Mouse (Mus musculus) hindbrain, embryonic 10.5 days (tissue): Measurements from ENCODE around the gene Stra6. TPM values are rescaled to one million over a fixed set of nuclear protein-coding genes. Genes with fewer than 3 reads are reported as not detected.

ENCODE experiments used
- DNase-seq: peaks from one replicate; pipeline ENCODE4 v3.0.0-alpha.2; 2017; ENCODE audit warnings: low spot score
- H3K27ac ChIP-seq: fragments of 300-500 bp; sonication (generic); 2 replicates; pipeline ENCODE4 v1.5.1; 2016; ENCODE audit warnings: mild to moderate bottlenecking, moderate library complexity
- H3K27me3 ChIP-seq: fragments of 300-500 bp; sonication (generic); 2 replicates; pipeline ENCODE4 v1.6.1; 2016; ENCODE audit warnings: mild to moderate bottlenecking; ENCODE audit not compliant: poor library complexity, insufficient read depth, severe bottlenecking
- H3K36me3 ChIP-seq: fragments of 300-500 bp; sonication (generic); 2 replicates; pipeline ENCODE4 v1.6.1; 2016; ENCODE audit warnings: mild to moderate bottlenecking, moderate library complexity
- H3K4me1 ChIP-seq: fragments of 300-500 bp; sonication (generic); replicated peaks from 2 replicates; pipeline ENCODE4 v1.6.1; 2016; ENCODE audit warnings: mild to moderate bottlenecking
- H3K4me3 ChIP-seq: fragments of 300-500 bp; sonication (generic); 2 replicates; pipeline ENCODE4 v1.5.1; 2016; ENCODE audit warnings: mild to moderate bottlenecking, moderate library complexity
- H3K9me3 ChIP-seq: fragments of 300-500 bp; sonication (generic); 2 replicates; pipeline ENCODE4 v1.6.1; 2016; ENCODE audit warnings: mild to moderate bottlenecking, moderate library complexity
- WGBS: fragments of 180-500 bp; shearing (Covaris S2); methylation state at CpG from one replicate; pipeline ENCODE4 v1.1.7; 2016; 5-methylcytosine and 5-hydroxymethylcytosine counted together
- polyA plus RNA-seq: library from polyadenylated mRNA; unstranded; fragments of >200 nt; fragmentation: Nextera tagmentation; extraction: Ambion mirVana; gene quantifications from 2 replicates; pipeline ENCODE4 v1.2.1, GENCODE M21; 2016

Gene Stra6
- polyA plus RNA-seq, 1 experiment from 2014 or later, result 11.2 TPM

DNA sequence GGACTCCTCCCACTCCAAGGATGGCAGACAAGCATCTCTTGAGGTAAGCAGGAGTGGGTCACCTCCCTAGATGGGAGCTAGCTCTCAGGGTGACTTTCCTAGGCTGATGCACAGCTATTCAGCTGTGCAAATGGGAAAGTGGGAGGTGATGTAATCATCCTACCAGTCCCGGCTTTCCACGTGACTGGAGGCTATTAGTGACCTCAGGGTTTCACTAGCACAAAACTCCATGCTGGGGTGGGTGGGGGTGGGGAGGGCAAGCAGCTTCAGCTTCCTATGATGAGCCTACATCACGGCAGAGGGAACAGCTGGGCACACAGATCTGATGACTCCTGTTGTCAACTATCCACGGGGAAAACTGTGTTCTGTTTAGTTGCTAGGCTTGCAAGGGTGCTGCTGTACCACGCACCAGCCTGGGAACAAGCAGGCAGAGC lies 111.2 kb downstream of the Stra6 start:
- Histone ChIP-seq H3K9me3 (no peaks in the 10 kb centered on the region), H3K36me3 (no peaks in the 10 kb centered on the region), H3K27ac (peak overlapping the region; percentile 45; the same call in 1 of the 2 replicates), H3K4me1 (peaks cover 15% of the 10 kb centered on the region), H3K27me3 (0 out of 2 replicates have a peak, but pooled peaks cover 4% of the 10 kb centered on the region), H3K4me3 (no peak overlapping the region)
- no peak for DNase-seq
- WGBS, result 37% methylated on average over 5 of the region's 5 CpGs

DNA sequence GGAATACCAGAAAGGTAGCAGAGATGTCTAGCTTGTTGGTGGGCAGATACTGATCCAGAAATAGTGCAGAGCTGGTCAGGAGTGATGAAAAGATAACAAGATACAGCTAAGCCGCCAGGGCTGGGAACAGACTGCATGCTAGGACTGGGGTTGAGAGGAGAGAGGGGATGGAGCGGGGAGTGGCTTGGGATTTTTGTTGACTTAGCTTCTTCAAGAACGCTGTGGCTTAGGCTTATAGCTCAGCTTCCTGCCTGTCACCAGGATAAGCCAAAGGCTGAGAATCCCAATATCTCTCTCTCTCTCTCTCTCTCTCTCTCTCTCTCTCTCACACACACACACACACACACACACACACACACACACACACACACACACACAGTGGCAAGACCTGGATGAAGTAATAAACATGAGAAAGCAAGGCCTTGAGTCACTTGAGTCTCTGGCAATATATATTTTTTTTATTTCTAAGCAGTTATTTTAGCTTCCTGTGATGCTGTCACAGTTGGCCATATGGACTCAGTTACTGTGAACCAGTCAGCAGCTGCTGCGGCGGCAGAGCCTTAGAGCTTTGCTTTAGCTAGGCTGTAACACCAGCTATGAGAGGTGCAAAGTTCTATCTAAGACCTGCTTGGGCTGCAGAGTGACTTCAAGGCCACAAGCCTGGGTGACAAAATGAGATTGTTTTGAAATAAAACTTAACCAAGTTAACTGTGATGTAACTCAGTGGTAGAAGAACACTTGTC lies 112.3 kb downstream of the Stra6 start:
- 0 out of 2 replicates have a peak, but pooled peaks cover 4% of the 10 kb centered on the region for H3K27me3 ChIP-seq
- H3K9me3 ChIP-seq, result no peaks in the 10 kb centered on the region
- H3K36me3 ChIP-seq, result no peaks in the 10 kb centered on the region
- peaks cover 15% of the 10 kb centered on the region for H3K4me1 ChIP-seq
- 56% methylated on average over 5 of the region's 5 CpGs for WGBS
- no peak for DNase-seq
- H3K27ac ChIP-seq, result 0 out of 2 replicates have a peak overlapping the region, but pooled peaks have one; percentile 13
- no peak overlapping the region for H3K4me3 ChIP-seq

DNA sequence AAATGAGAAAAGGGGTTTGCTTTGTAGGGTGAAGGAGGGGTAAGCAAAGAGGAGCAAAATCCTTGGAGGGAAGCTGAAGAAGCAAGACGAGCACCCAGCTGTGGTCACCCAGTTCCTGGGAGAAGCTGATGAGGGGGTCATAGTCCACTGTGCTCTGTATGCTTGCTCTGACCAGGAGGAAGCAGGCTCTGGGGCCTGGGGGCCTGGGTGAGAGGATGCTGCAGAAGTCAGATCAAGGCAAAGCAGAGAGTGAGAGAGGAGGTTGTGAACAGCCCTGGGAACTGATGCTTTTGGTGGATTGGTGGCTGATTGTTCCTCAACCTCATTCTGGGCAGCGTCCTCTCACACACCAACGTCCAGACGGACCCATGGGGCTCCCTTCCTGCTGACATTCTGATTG lies 113.6 kb downstream of the Stra6 start:
- no peaks in the 10 kb centered on the region for H3K9me3 ChIP-seq
- 59% methylated on average over 4 of the region's 4 CpGs for WGBS
- DNase-seq, result no peak
- 0 out of 2 replicates have a peak, but pooled peaks cover 4% of the 10 kb centered on the region for H3K27me3 ChIP-seq
- peaks cover 15% of the 10 kb centered on the region for H3K4me1 ChIP-seq
- no peak overlapping the region for H3K27ac ChIP-seq
- no peaks in the 10 kb centered on the region for H3K36me3 ChIP-seq
- H3K4me3 ChIP-seq, result no peak overlapping the region

DNA sequence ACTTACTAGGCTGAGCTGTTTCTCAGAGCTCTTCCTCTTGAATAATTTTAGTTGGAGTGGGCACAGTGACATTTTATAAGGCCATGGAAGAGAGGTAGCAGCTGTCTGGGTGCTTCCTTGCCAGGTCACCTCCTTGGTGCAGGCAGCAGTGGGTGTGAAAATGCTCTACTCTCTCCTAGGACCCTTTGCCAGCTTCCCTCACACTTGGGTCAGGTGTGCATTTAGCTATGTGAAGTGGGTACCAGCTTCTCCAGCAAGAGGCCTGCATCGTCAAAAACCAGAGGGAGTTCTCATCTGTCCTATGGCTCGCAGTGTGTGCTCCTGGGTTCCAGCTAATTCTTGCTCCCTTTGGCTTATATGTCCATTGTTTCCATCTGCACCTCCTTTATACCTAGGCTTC lies 115.8 kb downstream of the Stra6 start:
- Histone ChIP-seq H3K4me3 (no peak overlapping the region), H3K36me3 (no peaks in the 10 kb centered on the region), H3K4me1 (peaks cover 15% of the 10 kb centered on the region), H3K27me3 (0 out of 2 replicates have a peak, but pooled peaks cover 4% of the 10 kb centered on the region), H3K27ac (no peak overlapping the region), H3K9me3 (no peaks in the 10 kb centered on the region)
- no peak for DNase-seq
- WGBS, result 86% methylated on average over 2 of the region's 2 CpGs

DNA sequence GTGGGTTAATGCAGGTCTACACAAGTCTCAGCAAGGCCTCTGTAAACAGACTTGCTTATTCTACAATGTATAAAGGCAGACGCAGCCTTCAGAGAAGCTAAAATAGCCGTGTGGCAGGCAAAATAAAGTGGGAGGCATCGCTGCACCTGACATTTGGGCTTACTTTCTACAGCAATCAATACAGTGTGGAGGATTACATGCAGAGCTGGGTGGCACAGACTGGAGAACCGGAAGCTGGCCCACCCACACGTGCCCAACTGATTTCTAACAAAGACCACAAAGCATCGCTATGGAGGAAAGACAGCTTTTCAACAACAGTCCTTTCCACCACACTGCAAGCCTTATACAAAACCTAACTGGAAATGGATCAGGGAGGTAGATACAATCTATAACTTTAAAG lies 120.9 kb downstream of the Stra6 start:
- Histone ChIP-seq H3K27ac (no peak overlapping the region), H3K9me3 (no peaks in the 10 kb centered on the region), H3K4me3 (no peak overlapping the region), H3K36me3 (no peaks in the 10 kb centered on the region), H3K4me1 (no peaks in the 10 kb centered on the region), H3K27me3 (no peaks in the 10 kb centered on the region)
- 79% methylated on average over 6 of the region's 6 CpGs for WGBS
- no peak for DNase-seq

DNA sequence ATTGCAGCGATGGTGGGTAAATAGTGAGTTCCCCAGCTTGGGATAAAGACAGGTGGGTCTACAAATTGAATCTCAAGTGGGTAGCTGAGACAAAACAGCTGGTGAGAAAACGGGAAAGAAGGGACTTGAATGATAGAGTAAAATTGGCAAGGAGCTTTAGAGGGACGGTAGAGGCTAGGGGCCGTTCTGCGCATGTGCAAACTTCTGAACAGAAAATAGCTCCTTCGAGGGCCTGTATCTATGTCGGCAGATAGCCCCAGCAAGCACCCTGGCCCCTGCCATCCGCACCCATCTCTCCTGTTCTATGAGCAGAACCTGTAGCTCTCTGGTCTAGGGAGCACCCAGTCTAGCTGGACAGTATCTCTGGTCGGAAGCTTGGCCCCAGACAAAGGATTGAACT lies 130.6 kb downstream of the Stra6 start:
- H3K4me1 ChIP-seq, result peaks cover 41% of the 10 kb centered on the region
- no peak overlapping the region for H3K27ac ChIP-seq
- peaks cover 66% of the 10 kb centered on the region for H3K27me3 ChIP-seq
- no peaks in the 10 kb centered on the region for H3K36me3 ChIP-seq
- 60% methylated on average over 9 of the region's 9 CpGs for WGBS
- no peak for DNase-seq
- H3K9me3 ChIP-seq, result no peaks in the 10 kb centered on the region
- no peak overlapping the region for H3K4me3 ChIP-seq

DNA sequence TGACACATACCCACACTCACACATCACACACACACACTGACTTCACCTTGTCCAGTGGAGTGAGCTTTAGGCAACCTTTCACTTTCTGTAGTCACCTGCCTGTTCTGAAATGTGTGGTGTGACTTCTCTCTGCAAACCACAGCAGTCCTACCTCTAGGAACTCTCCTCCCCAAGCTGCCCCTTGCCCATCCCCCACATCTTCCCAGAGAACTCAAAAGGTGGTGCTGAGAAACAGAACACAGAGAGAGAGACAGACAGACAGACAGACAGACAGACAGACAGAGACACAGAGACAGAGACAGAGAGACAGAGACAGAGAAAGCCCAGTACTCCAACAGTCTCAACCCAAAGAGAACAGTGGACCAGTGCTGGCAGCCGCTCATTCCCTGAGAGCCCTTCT lies 132.1 kb downstream of the Stra6 start:
- H3K4me1 ChIP-seq, result peaks cover 54% of the 10 kb centered on the region
- H3K4me3 ChIP-seq, result peak overlapping the region; percentile 42
- H3K27me3 ChIP-seq, result peaks cover 80% of the 10 kb centered on the region
- no peaks in the 10 kb centered on the region for H3K36me3 ChIP-seq
- DNase-seq, result no peak
- no peaks in the 10 kb centered on the region for H3K9me3 ChIP-seq
- no peak overlapping the region for H3K27ac ChIP-seq
- WGBS, result 9% methylated on average over 1 of the region's 1 CpGs

DNA sequence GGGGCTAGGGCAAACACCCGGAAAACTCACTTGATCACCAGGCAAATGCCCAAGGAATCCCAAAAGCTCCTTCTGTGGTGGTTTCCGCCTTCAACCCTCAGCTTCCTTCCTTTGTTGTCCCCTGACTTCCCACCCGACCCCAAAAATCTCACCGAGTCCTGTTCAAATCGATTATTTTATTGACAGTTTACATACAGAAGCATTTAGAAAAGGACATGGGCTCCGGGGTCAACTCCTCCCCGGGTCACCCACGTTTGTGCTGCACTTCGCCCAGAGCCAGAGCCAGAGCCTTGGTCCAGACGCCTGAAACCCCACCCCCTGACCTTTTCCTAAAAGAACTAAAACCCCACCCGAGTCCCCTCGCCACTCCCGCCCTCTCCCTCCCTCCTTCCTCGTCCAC lies 132.6 kb downstream of the Stra6 start:
- peaks cover 85% of the 10 kb centered on the region for H3K27me3 ChIP-seq
- no peaks in the 10 kb centered on the region for H3K36me3 ChIP-seq
- no peaks in the 10 kb centered on the region for H3K9me3 ChIP-seq
- H3K4me3 ChIP-seq, result peak overlapping the region; percentile 42
- 2% methylated on average over 14 of the region's 14 CpGs for WGBS
- peak; percentile 23 for DNase-seq
- H3K27ac ChIP-seq, result 0 out of 2 replicates have a peak overlapping the region, but pooled peaks have one; percentile 40
- peaks cover 58% of the 10 kb centered on the region for H3K4me1 ChIP-seq

DNA sequence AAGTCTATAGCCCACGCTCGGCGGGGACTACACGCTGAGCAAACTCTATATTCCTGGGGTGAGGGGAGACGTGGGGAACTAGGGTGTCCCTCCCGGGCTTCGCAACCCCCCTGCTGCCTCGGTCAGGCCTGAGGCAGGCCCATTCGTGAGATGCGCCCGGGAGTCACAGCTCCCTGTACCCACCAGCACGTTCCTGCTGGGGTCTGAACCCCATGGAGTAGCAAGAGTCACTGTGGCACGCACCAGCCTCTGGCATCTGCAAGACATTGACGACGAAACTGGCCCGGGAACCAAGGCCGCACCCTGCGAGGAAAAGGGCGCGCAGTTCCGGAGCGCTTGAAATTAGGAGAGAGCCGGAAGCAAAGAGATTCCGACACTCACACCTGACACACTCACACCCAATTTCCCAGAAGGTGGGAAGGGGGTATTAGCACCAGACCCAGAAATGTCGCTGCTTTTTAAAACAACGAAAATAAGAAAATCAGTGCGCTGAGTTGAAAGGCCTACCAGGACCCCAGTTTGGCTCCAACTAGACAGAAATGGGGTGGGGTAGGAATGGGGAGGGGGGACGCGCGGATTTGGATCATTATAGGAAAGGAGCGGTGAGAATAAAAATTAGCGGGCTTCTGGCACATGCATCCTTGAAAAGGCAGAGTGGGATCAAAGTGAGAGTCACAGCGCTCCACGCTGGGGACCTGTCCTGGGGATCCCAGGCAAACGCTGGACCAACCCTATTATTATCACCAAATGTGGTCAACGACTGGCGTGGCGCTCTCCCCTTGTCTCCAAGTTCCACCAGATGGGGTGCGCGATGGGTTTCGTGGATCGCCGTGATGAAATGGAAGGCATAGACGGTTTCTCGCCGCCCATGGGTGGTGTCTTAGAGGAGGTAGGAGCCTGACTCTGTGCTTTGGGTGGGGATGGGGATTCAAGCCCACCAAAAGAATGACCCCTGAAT lies 133.3 kb downstream of the Stra6 start:
- 2% methylated on average over 46 of the region's 46 CpGs for WGBS
- Histone ChIP-seq H3K4me1 (peaks cover 66% of the 10 kb centered on the region), H3K27ac (peak overlapping the region; percentile 40; the same call in 1 of the 2 replicates), H3K36me3 (no peaks in the 10 kb centered on the region), H3K9me3 (no peaks in the 10 kb centered on the region), H3K27me3 (peaks cover 93% of the 10 kb centered on the region), H3K4me3 (peak overlapping the region; percentile 42)
- DNase-seq, result peak; percentile 18

DNA sequence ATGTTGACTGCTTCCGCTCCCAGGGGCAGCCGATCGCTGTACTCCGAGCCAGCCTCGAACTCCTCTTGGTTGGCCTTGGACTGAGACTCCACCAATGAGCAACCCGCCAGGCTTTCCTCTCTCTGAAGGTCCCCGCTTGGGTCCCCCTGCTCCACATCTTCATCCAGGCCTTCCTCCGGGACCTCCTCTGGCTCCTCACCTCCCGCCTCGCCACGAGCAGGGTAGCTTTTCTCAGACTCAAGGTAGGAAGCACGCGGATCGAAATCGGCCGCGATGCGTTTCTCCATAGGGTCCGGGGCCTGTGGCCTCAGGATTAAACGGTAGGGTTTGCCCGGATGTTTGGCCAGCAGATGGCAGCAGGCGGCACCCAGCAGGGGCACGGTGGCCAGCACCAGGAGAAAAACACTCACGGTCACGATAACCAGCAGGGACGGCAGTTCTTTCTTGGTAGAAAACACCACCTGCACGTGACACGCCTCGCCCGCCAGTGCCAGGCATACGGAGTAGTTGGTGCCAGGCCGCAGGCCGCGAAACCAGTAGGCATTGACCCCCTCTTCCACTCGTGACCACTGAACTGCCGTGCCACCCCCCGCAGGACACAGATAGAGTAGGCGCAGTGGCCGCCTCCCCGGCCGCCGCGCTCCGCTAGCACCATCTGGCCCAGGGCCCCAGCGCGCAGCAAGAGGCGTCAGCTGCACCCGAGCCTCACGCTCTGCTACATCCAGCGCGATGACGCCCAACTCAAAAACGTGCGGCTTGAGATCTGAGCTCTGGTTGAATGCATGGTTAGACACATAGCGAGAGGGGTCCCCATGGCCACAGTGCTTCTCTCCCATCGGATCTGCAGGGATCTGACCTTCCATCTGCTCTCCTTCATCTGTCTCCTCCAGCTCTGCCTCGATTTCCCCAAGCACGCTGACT lies 134.5 kb downstream of the Stra6 start:
- Histone ChIP-seq H3K9me3 (no peaks in the 10 kb centered on the region), H3K27me3 (peaks cover 100% of the 10 kb centered on the region), H3K4me1 (peaks cover 77% of the 10 kb centered on the region), H3K4me3 (peak overlapping the region; percentile 38), H3K36me3 (no peaks in the 10 kb centered on the region), H3K27ac (peak overlapping the region; percentile 35)
- 1% methylated on average over 58 of the region's 58 CpGs for WGBS
- DNase-seq, result peak; percentile 63

DNA sequence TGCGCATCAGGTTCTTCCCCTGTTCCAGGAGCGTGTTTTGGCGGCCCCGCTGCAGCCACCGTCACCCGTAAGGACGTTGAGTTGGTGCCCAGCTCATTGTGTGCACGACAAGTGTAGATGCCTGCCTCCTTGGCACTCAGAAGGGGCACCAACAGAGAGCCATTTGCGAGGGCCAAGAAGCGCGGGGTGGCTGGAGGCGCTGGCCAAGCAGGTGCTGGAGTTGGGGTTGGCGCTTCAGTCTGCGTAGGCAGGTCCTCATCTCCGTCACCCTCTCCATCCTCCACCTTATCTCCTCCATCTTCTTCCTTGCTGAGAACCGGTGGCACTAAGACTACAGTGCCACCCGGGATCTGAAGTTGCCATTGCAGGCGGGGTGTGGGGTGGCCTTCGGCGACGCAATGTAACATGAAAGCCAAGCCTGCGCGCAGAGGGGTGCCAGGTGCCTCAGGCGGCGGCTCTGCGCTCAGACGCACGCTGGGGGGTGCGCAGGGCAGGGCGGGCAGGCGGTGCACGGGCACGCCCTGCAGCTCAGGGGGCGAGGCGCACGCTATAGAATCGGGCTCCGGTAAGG lies 135.3 kb downstream of the Stra6 start:
- 2% methylated on average over 38 of the region's 38 CpGs for WGBS
- no peak for DNase-seq

More for the DNA sequence above, 135.3 kb downstream of the Stra6 start:
- H3K9me3 ChIP-seq, result no peaks in the 10 kb centered on the region
- peaks cover 85% of the 10 kb centered on the region for H3K4me1 ChIP-seq
- H3K4me3 ChIP-seq, result peak overlapping the region; percentile 38
- H3K27ac ChIP-seq, result 0 out of 2 replicates have a peak overlapping the region, but pooled peaks have one; percentile 12
- H3K36me3 ChIP-seq, result no peaks in the 10 kb centered on the region
- peaks cover 100% of the 10 kb centered on the region for H3K27me3 ChIP-seq
